Mouse (Mus musculus): ENCODE data around the gene Smap1. TPM values are rescaled to one million over a fixed set of nuclear protein-coding genes. Genes with fewer than 3 reads are reported as not detected.

The Smap1 gene
- polyA plus RNA-seq, 1 experiment from 2014 or later: 71.4 TPM

DNA sequence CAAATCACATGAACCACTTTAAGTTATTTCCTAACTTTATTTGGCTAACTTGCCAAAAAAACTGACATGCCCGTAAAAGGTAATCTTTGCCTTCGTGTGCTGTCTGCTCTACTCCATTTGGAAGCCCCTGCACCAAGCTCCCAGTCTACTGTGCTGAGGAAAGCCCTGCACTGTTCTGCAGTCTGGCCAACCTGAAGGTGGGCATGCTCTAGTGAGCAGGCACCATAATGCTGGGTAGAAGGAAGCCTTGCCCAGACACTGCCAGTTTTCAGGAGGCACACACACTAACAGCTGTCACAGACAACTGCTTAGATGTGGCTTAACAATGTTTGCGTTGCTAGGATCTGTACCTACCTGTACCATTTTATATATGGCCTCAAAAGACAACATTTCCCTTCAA is 66.5 kb downstream of the Smap1 start:
- no peak for ATAC-seq (ENCODE audit: low FRiP score, low read depth)
- no peak overlapping the region for H3K4me3 ChIP-seq
- 93% methylated on average over 3 of the region's 3 CpGs for WGBS

DNA sequence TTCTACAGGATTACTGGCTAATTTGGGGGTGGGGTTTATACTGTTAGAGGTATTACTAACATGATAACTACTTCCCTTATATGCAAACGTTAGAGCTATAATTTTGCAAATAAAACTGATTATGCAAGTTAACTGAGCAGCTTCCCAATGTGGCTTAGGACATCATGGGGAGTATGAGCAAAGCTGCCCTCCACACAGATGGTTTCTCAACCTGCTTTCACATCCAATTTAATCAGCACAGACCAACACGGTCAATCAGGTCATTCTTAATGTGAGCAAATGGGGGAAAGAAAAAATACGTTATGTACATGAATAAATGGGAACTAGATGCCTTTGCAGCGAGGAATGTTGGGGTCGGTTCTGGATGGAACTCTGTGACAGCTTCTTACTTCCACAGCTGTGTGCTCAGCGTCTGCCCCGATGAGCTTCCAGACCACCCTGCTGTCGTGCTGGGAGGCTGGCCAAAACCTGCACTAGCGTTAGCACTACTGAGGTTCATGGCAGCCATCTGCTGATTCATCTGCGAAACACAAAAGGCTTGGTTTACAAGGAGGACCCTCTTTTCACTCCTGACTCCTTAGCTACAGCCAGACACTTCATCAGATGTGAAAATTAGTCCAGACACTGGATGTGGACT is 76.0 kb downstream of the Smap1 start:
- no peak overlapping the region for H3K27ac ChIP-seq
- ATAC-seq (ENCODE audit: low FRiP score, low read depth): no peak

More for the DNA sequence above, 66.5 kb downstream of the Smap1 start:
- Histone ChIP-seq H3K9ac (no peak overlapping the region), H3K4me1 (no peaks in the 10 kb centered on the region), H3K27me3 (replicated peaks) (no peaks in the 10 kb centered on the region), H3K9me3 (no peaks in the 10 kb centered on the region), H3K4me2 (replicated peaks) (no peak overlapping the region), H3K36me3 (peaks cover 15% of the 10 kb centered on the region), H3K27ac (no peak overlapping the region)

GRCm38 (mm10) chr1:23845007-23845406 is 77.1 kb downstream of the Smap1 start:
- Histone ChIP-seq H3K36me3 (peaks cover 35% of the 10 kb centered on the region), H3K9me3 (no peaks in the 10 kb centered on the region), H3K9ac (no peak overlapping the region), H3K27me3 (replicated peaks) (no peaks in the 10 kb centered on the region), H3K4me3 (no peak overlapping the region), H3K4me1 (no peaks in the 10 kb centered on the region), H3K4me2 (replicated peaks) (no peak overlapping the region), H3K27ac (no peak overlapping the region)
- WGBS: 95% methylated on average over 10 of the region's 10 CpGs
- ATAC-seq (ENCODE audit: low FRiP score, low read depth): no peak

More for the DNA sequence above, 76.0 kb downstream of the Smap1 start:
- H3K9me3 ChIP-seq: no peaks in the 10 kb centered on the region
- H3K4me3 ChIP-seq: no peak overlapping the region
- H3K36me3 ChIP-seq: peaks cover 35% of the 10 kb centered on the region
- no peaks in the 10 kb centered on the region for H3K27me3 ChIP-seq (replicated peaks)
- no peaks in the 10 kb centered on the region for H3K4me1 ChIP-seq
- no peak overlapping the region for H3K4me2 ChIP-seq (replicated peaks)
- no peak overlapping the region for H3K9ac ChIP-seq
- WGBS: 75% methylated on average over 10 of the region's 10 CpGs

DNA sequence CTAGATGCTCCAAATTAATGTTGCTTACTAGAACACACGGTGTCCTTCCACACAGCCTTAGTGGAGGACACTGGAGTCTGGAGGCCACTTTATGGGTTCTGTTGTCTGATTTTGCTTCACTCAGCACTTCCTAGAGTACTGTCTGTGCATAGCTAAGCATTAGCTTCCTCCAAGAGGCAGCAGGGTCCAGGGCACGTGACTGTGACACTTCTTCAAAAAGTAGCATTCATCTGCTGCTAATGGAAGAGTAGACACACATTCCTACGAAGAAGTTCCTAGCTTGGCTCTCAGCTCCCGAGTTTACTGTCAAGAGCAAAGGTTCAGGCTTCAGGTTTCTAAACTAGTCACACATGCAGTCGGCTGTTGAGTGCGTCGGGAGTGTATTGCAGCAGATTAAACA is 78.3 kb downstream of the Smap1 start:
- ATAC-seq (ENCODE audit: low FRiP score, low read depth): no peak

DNA sequence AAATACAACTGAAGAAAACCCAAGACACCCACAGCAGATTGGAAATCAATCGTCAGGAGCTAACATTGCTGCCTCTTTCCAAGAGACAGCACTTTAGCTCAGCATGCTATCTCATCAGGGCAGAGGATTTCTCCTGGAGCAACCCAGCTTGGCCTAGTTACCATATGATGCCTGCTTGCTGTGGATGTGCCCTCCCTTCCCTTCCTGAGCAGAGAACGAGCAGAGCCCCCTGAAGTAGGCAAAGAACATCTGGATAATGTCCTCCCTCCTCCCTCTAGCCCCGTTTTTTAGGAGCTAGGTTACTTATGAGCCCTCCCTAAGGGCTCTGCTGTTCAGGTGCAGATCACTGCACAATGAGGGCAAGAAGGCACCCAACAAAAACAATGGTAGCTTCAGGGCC is 79.5 kb downstream of the Smap1 start:
- no peaks in the 10 kb centered on the region for H3K27me3 ChIP-seq (replicated peaks)
- ATAC-seq (ENCODE audit: low FRiP score, low read depth): no peak
- H3K27ac ChIP-seq: no peak overlapping the region
- H3K4me2 ChIP-seq (replicated peaks): no peak overlapping the region
- 70% methylated on average over 3 of the region's 3 CpGs for WGBS
- H3K9me3 ChIP-seq: no peaks in the 10 kb centered on the region
- H3K36me3 ChIP-seq: peaks cover 23% of the 10 kb centered on the region
- H3K4me1 ChIP-seq: no peaks in the 10 kb centered on the region
- no peak overlapping the region for H3K9ac ChIP-seq
- no peak overlapping the region for H3K4me3 ChIP-seq

More for the DNA sequence above, 78.3 kb downstream of the Smap1 start:
- Histone ChIP-seq H3K4me2 (replicated peaks) (no peak overlapping the region), H3K9me3 (no peaks in the 10 kb centered on the region), H3K27me3 (replicated peaks) (no peaks in the 10 kb centered on the region), H3K36me3 (peaks cover 31% of the 10 kb centered on the region), H3K27ac (no peak overlapping the region), H3K9ac (no peak overlapping the region), H3K4me1 (no peaks in the 10 kb centered on the region), H3K4me3 (no peak overlapping the region)
- 92% methylated on average over 7 of the region's 7 CpGs for WGBS

DNA sequence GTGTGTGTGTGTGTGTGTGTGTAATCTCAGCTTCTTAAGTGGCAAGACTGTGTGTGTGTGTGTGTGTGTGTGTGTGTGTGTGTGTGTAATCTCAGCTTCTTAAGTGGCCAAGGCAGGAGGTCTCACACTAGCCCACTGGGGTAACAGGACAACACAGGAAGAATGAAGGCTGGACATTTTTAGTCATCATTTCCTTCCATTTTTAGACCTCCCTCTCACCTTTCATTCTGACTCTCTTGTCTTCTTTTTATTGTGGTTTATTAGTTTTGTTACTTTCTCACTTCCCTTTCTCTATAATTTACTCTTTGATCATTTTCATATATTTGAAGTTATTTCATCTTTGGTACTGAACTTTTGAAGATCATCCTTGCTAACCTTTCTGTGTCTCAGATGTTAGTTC is 81.2 kb downstream of the Smap1 start:
- H3K9me3 ChIP-seq: no peaks in the 10 kb centered on the region
- H3K27ac ChIP-seq: no peak overlapping the region
- H3K9ac ChIP-seq: no peak overlapping the region
- no peak for ATAC-seq (ENCODE audit: low FRiP score, low read depth)
- H3K4me2 ChIP-seq (replicated peaks): no peak overlapping the region
- no peaks in the 10 kb centered on the region for H3K4me1 ChIP-seq
- peaks cover 17% of the 10 kb centered on the region; the same call in 1 of the 2 replicates for H3K36me3 ChIP-seq
- no peak overlapping the region for H3K4me3 ChIP-seq
- H3K27me3 ChIP-seq (replicated peaks): no peaks in the 10 kb centered on the region

DNA sequence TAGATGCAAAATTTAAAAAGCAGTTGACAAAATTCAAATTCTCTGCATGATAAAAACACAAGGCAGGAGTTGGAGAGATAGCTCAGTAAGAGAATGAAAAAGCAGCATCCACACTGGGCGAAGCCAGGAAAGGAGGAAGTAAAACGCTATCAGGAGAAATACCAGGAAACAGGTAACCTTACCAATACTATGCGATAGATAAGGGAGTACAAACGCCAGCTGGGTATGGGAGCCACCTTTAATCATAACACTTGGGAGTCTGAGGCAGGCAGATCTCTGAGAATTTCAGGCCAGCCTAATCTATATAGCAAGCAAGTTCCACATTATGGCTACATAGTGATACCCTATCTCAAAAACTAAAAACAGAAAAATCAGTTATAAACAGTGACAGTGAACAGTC is 85.5 kb downstream of the Smap1 start:
- Histone ChIP-seq H3K9ac (no peak overlapping the region), H3K27ac (no peak overlapping the region), H3K4me2 (replicated peaks) (no peak overlapping the region), H3K27me3 (replicated peaks) (no peaks in the 10 kb centered on the region), H3K4me1 (no peaks in the 10 kb centered on the region), H3K36me3 (no peaks in the 10 kb centered on the region), H3K4me3 (no peak overlapping the region), H3K9me3 (no peaks in the 10 kb centered on the region)
- WGBS: 93% methylated on average over 4 of the region's 4 CpGs
- ATAC-seq (ENCODE audit: low FRiP score, low read depth): no peak

DNA sequence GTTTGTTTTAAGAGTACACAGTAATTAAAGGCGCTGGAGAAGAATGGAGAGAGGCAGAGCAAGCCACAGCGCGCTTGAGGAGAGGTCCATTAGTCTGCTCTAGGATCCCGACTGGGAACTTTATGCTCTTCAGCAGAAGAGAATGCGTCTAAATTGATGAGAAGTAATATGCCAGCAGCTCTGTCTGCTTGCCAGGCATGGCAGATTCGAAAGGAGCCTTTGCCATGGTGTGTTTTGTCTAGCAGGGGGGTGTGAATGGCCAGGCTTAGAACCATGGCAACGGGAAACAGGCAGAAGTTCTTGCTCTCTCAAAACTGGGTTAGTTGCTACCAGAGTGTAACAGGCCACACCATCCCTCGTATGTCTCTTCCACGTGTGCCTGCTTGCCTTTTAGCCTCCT is 87.3 kb downstream of the Smap1 start:
- no peaks in the 10 kb centered on the region for H3K36me3 ChIP-seq
- H3K4me2 ChIP-seq (replicated peaks): no peak overlapping the region
- H3K9ac ChIP-seq: no peak overlapping the region
- no peak overlapping the region for H3K4me3 ChIP-seq
- H3K9me3 ChIP-seq: no peaks in the 10 kb centered on the region
- H3K4me1 ChIP-seq: no peaks in the 10 kb centered on the region
- H3K27ac ChIP-seq: no peak overlapping the region
- WGBS: 56% methylated on average over 9 of the region's 9 CpGs
- no peaks in the 10 kb centered on the region for H3K27me3 ChIP-seq (replicated peaks)
- ATAC-seq (ENCODE audit: low FRiP score, low read depth): 0 out of 2 replicates have a peak, but pooled peaks have one; percentile 19

DNA sequence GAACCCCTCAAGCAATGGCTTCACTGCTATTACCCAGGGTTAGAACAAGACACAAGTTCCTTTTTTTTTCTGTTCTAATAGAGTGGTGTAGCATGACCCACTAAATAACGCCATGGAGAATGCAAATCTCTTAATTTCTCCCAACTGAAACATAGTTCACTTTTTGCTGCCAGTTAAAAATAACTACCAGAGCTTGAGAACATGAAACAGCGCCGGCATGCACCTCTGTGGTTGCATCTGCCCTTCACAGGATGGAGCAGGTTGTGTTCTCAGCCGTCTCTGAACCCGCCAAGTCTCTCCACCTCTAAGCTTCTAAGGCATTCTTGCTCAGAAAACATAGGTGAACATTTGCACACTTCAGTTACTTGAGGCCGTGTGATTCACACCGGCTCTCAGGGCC is 87.9 kb downstream of the Smap1 start:
- no peak for ATAC-seq (ENCODE audit: low FRiP score, low read depth)
- 89% methylated on average over 7 of the region's 7 CpGs for WGBS
- H3K27ac ChIP-seq: no peak overlapping the region

DNA sequence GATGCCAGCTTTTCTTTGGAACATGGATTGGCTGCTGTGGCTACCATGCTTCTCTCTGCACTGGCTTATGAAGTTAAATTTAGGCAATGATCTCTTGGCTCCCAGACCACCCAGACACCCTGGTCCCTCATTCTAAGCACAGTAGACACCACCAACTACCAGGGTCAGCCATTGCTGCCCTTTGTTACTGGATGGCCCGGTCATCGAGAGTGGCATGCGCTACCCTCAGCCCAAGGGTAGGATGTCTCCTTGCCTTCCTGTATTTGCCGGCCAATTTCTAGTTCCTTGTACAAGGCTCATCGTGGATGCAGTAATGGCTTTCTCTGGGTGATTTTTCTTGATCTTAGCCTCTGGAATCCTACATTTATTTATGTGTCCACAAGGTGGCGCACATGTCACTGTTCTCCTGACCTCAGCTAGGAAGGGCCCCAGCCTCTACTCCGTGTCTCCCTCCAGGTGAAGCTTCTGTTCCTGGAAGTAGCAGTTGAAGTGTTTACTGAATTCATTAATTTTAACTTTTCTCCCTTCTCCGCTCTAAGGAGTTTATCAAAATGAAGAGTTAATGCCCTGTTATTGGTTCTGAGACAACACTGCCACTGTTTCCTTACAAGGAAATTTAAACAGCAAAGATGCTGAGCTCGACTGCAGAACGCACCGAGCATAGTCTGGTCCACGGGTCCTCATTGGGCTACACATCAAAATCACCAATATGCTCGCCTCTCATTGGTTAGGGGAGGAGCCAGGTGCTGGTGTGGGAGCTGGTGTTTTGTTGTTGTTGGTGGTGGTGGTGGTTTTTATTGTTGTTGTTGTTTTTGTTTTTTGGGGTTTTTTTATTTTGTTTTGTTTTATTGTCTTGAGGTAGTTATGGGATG is 95.0 kb downstream of the Smap1 start:
- no peak overlapping the region for H3K9ac ChIP-seq
- 40% methylated on average over 13 of the region's 13 CpGs for WGBS
- H3K9me3 ChIP-seq: no peaks in the 10 kb centered on the region
- H3K4me3 ChIP-seq: no peak overlapping the region
- no peaks in the 10 kb centered on the region for H3K4me1 ChIP-seq
- H3K36me3 ChIP-seq: no peaks in the 10 kb centered on the region
- H3K27me3 ChIP-seq (replicated peaks): no peaks in the 10 kb centered on the region
- H3K4me2 ChIP-seq (replicated peaks): no peak overlapping the region
- no peak overlapping the region for H3K27ac ChIP-seq
- ATAC-seq (ENCODE audit: low FRiP score, low read depth): peak; percentile 55; the same call in 1 of the 2 replicates

More for the DNA sequence above, 87.9 kb downstream of the Smap1 start:
- Histone ChIP-seq H3K4me3 (no peak overlapping the region), H3K9me3 (no peaks in the 10 kb centered on the region), H3K27me3 (replicated peaks) (no peaks in the 10 kb centered on the region), H3K36me3 (no peaks in the 10 kb centered on the region), H3K9ac (no peak overlapping the region), H3K4me1 (no peaks in the 10 kb centered on the region), H3K4me2 (replicated peaks) (no peak overlapping the region)

DNA sequence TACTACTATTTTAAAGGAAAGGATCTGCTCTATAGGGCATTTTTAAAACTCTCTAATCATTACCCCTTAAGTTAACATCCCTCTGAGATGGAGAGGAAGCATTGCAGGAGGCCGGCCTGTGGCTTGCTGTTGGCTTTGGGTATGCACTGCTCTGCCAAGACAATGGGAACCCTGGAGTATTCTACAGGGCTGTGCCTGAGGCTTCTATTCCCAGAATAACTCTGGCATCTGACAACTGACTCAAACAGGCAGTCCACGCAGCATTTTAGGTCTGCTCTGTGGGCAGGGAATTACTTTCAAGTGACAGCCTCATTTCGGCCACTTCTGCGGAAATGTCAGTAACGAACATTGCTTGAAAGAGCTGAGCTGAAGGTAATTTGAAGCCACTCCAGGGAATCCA is 100.5 kb downstream of the Smap1 start:
- no peaks in the 10 kb centered on the region for H3K4me1 ChIP-seq
- H3K4me2 ChIP-seq (replicated peaks): no peak overlapping the region
- no peaks in the 10 kb centered on the region for H3K9me3 ChIP-seq
- H3K4me3 ChIP-seq: no peak overlapping the region
- no peaks in the 10 kb centered on the region for H3K36me3 ChIP-seq
- WGBS: 83% methylated on average over 5 of the region's 5 CpGs
- H3K9ac ChIP-seq: no peak overlapping the region
- no peaks in the 10 kb centered on the region for H3K27me3 ChIP-seq (replicated peaks)
- H3K27ac ChIP-seq: no peak overlapping the region
- no peak for ATAC-seq (ENCODE audit: low FRiP score, low read depth)

GRCm38 (mm10) chr1:23798306-23798705 is 123.8 kb downstream of the Smap1 start:
- no peaks in the 10 kb centered on the region for H3K36me3 ChIP-seq
- H3K27me3 ChIP-seq (replicated peaks): no peaks in the 10 kb centered on the region
- no peak overlapping the region for H3K9ac ChIP-seq
- no peak overlapping the region for H3K4me2 ChIP-seq (replicated peaks)
- H3K27ac ChIP-seq: no peak overlapping the region
- no peak for ATAC-seq (ENCODE audit: low FRiP score, low read depth)
- WGBS: 91% methylated on average over 9 of the region's 9 CpGs
- no peaks in the 10 kb centered on the region for H3K4me1 ChIP-seq
- H3K4me3 ChIP-seq: no peak overlapping the region
- H3K9me3 ChIP-seq: no peaks in the 10 kb centered on the region
